18 mouse cellular contexts compared by ENCODE assay signal in the genomic region with DNA sequence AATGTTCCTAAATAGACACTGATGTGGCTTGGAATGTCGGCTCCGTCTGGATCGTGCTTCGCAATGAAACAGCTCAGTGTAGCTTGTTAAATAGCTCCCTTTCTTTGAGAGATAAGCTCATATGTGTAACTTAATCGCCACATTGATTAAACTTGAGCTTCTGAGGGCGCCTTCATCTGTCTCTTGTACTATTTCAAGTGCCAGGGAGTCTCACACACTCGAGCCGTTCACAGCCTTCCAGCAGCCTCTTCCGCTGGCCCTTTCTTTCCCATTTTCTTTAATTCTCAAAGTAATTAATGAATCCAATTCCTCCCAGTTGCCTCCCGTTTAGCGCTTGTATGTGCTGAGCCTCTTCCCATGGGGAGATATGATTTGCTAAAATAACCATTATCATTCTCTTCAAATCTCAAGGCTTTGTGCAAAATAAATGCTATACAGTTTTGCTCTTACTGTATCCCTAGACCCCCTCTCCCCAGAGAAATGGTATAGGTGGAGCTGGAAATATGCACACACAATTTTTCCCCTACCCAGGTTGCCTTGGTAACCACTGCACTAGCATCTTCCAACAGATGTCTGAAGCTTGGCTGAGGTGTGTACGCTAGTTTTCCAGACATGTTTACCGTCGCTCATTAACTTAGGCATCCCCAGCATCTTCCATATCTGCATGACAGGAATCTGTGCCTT. TPM values are rescaled to one million over a fixed set of nuclear protein-coding genes. Genes with fewer than 3 reads are reported as not detected.
DNase-seq lines count a peak whose midpoint lies in the region; ATAC-seq lines count a peak whose summit lies in the region.
"Had no signal": no experiment of that assay in that cellular context is flagged by ENCODE, and none has a peak within 500 bp of the region (broad histone marks: within the 10 kb centered on the region; RNA-seq: fewer than 3 reads in every experiment).

No protein-coding gene starts in this region.

- peaks cover 22% of the 10 kb centered on the region for H3K4me1 ChIP-seq in forebrain, embryonic 13.5 days
- peaks cover 30% of the 10 kb centered on the region for H3K4me1 ChIP-seq in hindbrain, embryonic 16.5 days (ENCODE audit: control insufficient read depth, insufficient read depth, low read depth, low read length)
- H3K4me1 ChIP-seq in neural tube, embryonic 15.5 days: peaks cover 51% of the 10 kb centered on the region

- no peak overlapping the region for H3K4me3 ChIP-seq in forebrain, embryonic 13.5 days
- no peak overlapping the region for H3K4me3 ChIP-seq in hindbrain, embryonic 16.5 days (ENCODE audit: low read length)
- 0 out of 2 replicates have a peak overlapping the region, but pooled peaks have one; percentile 3 for H3K4me3 ChIP-seq in neural tube, embryonic 15.5 days (replicated peaks)
- H3K4me3 ChIP-seq: embryonic facial prominence, embryonic 15.5 days; liver, embryonic 12.5 days; neural tube, embryonic 12.5 days had no signal

- peak overlapping the region; percentile 76 for H3K27ac ChIP-seq in forebrain, embryonic 13.5 days
- peak overlapping the region; percentile 62 for H3K27ac ChIP-seq in hindbrain, embryonic 16.5 days (ENCODE audit: low read depth, low read length)
- peak overlapping the region; percentile 78 for H3K27ac ChIP-seq in neural tube, embryonic 15.5 days (replicated peaks)
- H3K27ac ChIP-seq: embryonic facial prominence, embryonic 15.5 days; kidney, postnatal 0 days; liver, embryonic 12.5 days; neural tube, embryonic 12.5 days had no signal

- ATAC-seq in forebrain, embryonic 13.5 days: peak; percentile 83
- ATAC-seq in hindbrain, embryonic 16.5 days: peak; percentile 82
- peak; percentile 75 for ATAC-seq in neural tube, embryonic 15.5 days (ENCODE audit: low FRiP score)
- ATAC-seq: intestine, postnatal 0 days; liver, embryonic 12.5 days had no signal

- peak overlapping the region; percentile 24 for H3K4me2 ChIP-seq in forebrain, embryonic 13.5 days
- H3K4me2 ChIP-seq in hindbrain, embryonic 16.5 days (ENCODE audit: low read length): peak overlapping the region; percentile 48
- H3K4me2 ChIP-seq in neural tube, embryonic 15.5 days: peak overlapping the region; percentile 40
- H3K4me2 ChIP-seq: embryonic facial prominence, embryonic 15.5 days; liver, embryonic 12.5 days; neural tube, embryonic 12.5 days had no signal

- peak; percentile 54 to 58 for DNase-seq in left cerebral cortex, postnatal 14 days (ENCODE audit: low spot score in 2 of 2)
- DNase-seq in left cerebral cortex, postnatal 4 days: no peak
- no peak for DNase-seq in cerebellum, postnatal 36 days
- DNase-seq in Muller cell, postnatal 12 days (ENCODE audit: inconsistent ontology term): no peak
- DNase-seq: cerebellum, adult 11-12 months; gastrocnemius, postnatal 14 days; heart, postnatal 14 days; retina, postnatal 1 day; thymus, adult 2 months had no signal

- no peak overlapping the region for H3K9ac ChIP-seq in forebrain, embryonic 13.5 days
- H3K9ac ChIP-seq in hindbrain, embryonic 16.5 days (ENCODE audit: low read depth, low read length): peak overlapping the region; percentile 43; the same call in 1 of the 2 replicates
- H3K9ac ChIP-seq in neural tube, embryonic 15.5 days (replicated peaks): no peak overlapping the region
- H3K9ac ChIP-seq: embryonic facial prominence, embryonic 15.5 days; liver, embryonic 12.5 days; neural tube, embryonic 12.5 days had no signal

- H3K36me3 ChIP-seq in forebrain, embryonic 13.5 days (ENCODE audit: poor library complexity, severe bottlenecking): no peaks in the 10 kb centered on the region
- H3K36me3 ChIP-seq in hindbrain, embryonic 16.5 days (ENCODE audit: control insufficient read depth, insufficient read depth, low read length): no peaks in the 10 kb centered on the region
- no peaks in the 10 kb centered on the region for H3K36me3 ChIP-seq in neural tube, embryonic 15.5 days
- H3K36me3 ChIP-seq: embryonic facial prominence, embryonic 15.5 days; G1E; liver, embryonic 12.5 days; neural tube, embryonic 12.5 days had no signal

- intact Hi-C loops in left cerebral cortex, postnatal 14 days (cut with DNase I): no loop called here
- intact Hi-C loops in left cerebral cortex, postnatal 4 days (cut with DNase I): no loop called here

- WGBS in forebrain, embryonic 13.5 days: 63% methylated on average over 14 of the region's 14 CpGs
- WGBS in hindbrain, embryonic 16.5 days: 50% methylated on average over 14 of the region's 14 CpGs
- WGBS in neural tube, embryonic 15.5 days: 43% methylated on average over 14 of the region's 14 CpGs

- no peaks in the 10 kb centered on the region for H3K9me3 ChIP-seq in forebrain, embryonic 13.5 days (replicated peaks)
- H3K9me3 ChIP-seq in hindbrain, embryonic 16.5 days (ENCODE audit: control insufficient read depth, low read length): no peaks in the 10 kb centered on the region
- no peaks in the 10 kb centered on the region for H3K9me3 ChIP-seq in neural tube, embryonic 15.5 days (replicated peaks)
- H3K9me3 ChIP-seq: embryonic facial prominence, embryonic 15.5 days; G1E; liver, embryonic 12.5 days; neural tube, embryonic 12.5 days had no signal

- H3K27me3 ChIP-seq in forebrain, embryonic 13.5 days: no peaks in the 10 kb centered on the region
- H3K27me3 ChIP-seq in hindbrain, embryonic 16.5 days (replicated peaks; ENCODE audit: control insufficient read depth, insufficient read depth, low read length): no peaks in the 10 kb centered on the region
- no peaks in the 10 kb centered on the region for H3K27me3 ChIP-seq in neural tube, embryonic 15.5 days (replicated peaks)
- H3K27me3 ChIP-seq: embryonic facial prominence, embryonic 15.5 days; liver, embryonic 12.5 days; neural tube, embryonic 12.5 days had no signal

RNA-seq across cellular contexts. Expression of gene Fam171a1, which starts 54.8 kb away (rescaled TPM):
- 10 to 100 TPM; 58.4 to 58.7 TPM for total RNA-seq in left cerebral cortex, postnatal 14 days (2021)
- total RNA-seq in left cerebral cortex, postnatal 4 days (2021): 10 to 100 TPM; 59.8 to 60.8 TPM
- polyA plus RNA-seq in forebrain, embryonic 13.5 days (2015; fragmentation: Nextera tagmentation; extraction: Ambion mirVana): 26.1 and 27.8 TPM in 2 replicates
- 37.4 and 51.0 TPM in 2 replicates for polyA plus RNA-seq in hindbrain, embryonic 16.5 days (2015; fragmentation: Nextera tagmentation; extraction: Ambion mirVana)
- 48.3 and 49.9 TPM in 2 replicates for polyA plus RNA-seq in neural tube, embryonic 15.5 days (2015; fragmentation: Nextera tagmentation; extraction: Ambion mirVana)
- polyA plus RNA-seq: G1E had no signal

Comparison
In these comparisons a context has a peak if more than half of its experiments do, and no peak if none do; other contexts are left out.
1. DNase-seq: peak in left cerebral cortex, postnatal 14 days (2 of 2); none in left cerebral cortex, postnatal 4 days (single experiment), cerebellum, postnatal 36 days (0 of 2) and Muller cell, postnatal 12 days (single experiment).
2. Peak in every context shown above with its lines, with median percentiles within 50 percentile points of each other: ATAC-seq, H3K27ac ChIP-seq and H3K4me2 ChIP-seq.